11 mouse cellular contexts compared by ENCODE assay signal in the genomic region with DNA sequence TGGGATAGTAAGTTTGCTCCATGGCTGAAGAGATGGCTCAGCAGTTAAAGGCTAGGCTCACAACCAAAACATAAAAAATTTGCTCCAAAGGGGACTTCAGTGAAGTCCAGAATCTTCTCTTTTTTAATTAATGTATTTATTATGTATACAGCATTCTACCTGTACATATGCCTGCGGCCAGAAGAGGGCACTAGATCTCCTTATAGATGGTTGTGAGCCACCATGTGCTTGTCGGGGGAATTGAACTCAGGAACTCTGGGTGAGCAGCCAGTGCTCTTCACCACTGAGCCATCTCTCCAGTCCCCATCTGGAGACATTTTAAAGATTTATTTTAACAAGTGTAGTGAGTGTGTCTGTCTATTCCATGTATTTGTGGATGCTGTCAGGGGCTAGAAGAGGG. TPM values are rescaled to one million over a fixed set of nuclear protein-coding genes. Genes with fewer than 3 reads are reported as not detected.
DNase-seq lines count a peak whose midpoint lies in the region; ATAC-seq and TF ChIP-seq lines count a peak whose summit lies in the region.
"Had no signal": no experiment of that assay in that cellular context is flagged by ENCODE, and none has a peak within 500 bp of the region (broad histone marks: within the 10 kb centered on the region; RNA-seq: fewer than 3 reads in every experiment).

No protein-coding gene starts in this region.

- H3K9me3 ChIP-seq in forebrain, postnatal 0 days (ENCODE audit: low read length) = no peaks in the 10 kb centered on the region
- no peaks in the 10 kb centered on the region for H3K9me3 ChIP-seq in forebrain, embryonic 16.5 days (ENCODE audit: control insufficient read depth, low read length)
- no peaks in the 10 kb centered on the region for H3K9me3 ChIP-seq in midbrain, embryonic 14.5 days (ENCODE audit: control insufficient read depth, low read length)
- H3K9me3 ChIP-seq in midbrain, embryonic 10.5 days (replicated peaks) = no peaks in the 10 kb centered on the region
- H3K9me3 ChIP-seq in stomach, postnatal 0 days (ENCODE audit: control insufficient read depth, low read length) = no peaks in the 10 kb centered on the region
- H3K9me3 ChIP-seq: limb, embryonic 12.5 days had no signal

- no peaks in the 10 kb centered on the region for H3K27me3 ChIP-seq in forebrain, postnatal 0 days (ENCODE audit: insufficient read depth, low read length)
- H3K27me3 ChIP-seq in forebrain, embryonic 16.5 days (replicated peaks; ENCODE audit: control insufficient read depth, insufficient read depth, low read length) = no peaks in the 10 kb centered on the region
- H3K27me3 ChIP-seq in midbrain, embryonic 14.5 days (ENCODE audit: control insufficient read depth, insufficient read depth, low read length) = no peaks in the 10 kb centered on the region
- no peaks in the 10 kb centered on the region for H3K27me3 ChIP-seq in midbrain, embryonic 10.5 days (ENCODE audit: low read depth, poor library complexity, severe bottlenecking)
- no peaks in the 10 kb centered on the region for H3K27me3 ChIP-seq in stomach, postnatal 0 days (ENCODE audit: control insufficient read depth, insufficient read depth, low read length)
- H3K27me3 ChIP-seq: limb, embryonic 12.5 days had no signal

- no peak overlapping the region for H3K4me2 ChIP-seq in forebrain, postnatal 0 days (ENCODE audit: low read depth)
- H3K4me2 ChIP-seq in forebrain, embryonic 16.5 days (ENCODE audit: low read length) = no peak overlapping the region
- no peak overlapping the region for H3K4me2 ChIP-seq in midbrain, embryonic 14.5 days (ENCODE audit: low read length)
- no peak overlapping the region for H3K4me2 ChIP-seq in stomach, postnatal 0 days (replicated peaks; ENCODE audit: low read depth)
- H3K4me2 ChIP-seq: heart, embryonic 11.5 days; limb, embryonic 12.5 days had no signal

- TF ChIP-seq CTCF in forebrain, postnatal 0 days (IDR thresholded peaks at IDR 0.05; ENCODE audit: low read depth) = peak; percentile 55
- TF ChIP-seq CTCF in stomach, postnatal 0 days (IDR thresholded peaks at IDR 0.05; ENCODE audit: low read depth) = peak; percentile 65

- H3K4me1 ChIP-seq in forebrain, postnatal 0 days (ENCODE audit: insufficient read depth) = no peaks in the 10 kb centered on the region
- no peaks in the 10 kb centered on the region for H3K4me1 ChIP-seq in forebrain, embryonic 16.5 days (replicated peaks; ENCODE audit: control insufficient read depth, insufficient read depth, low read length)
- no peaks in the 10 kb centered on the region for H3K4me1 ChIP-seq in midbrain, embryonic 14.5 days (ENCODE audit: control insufficient read depth, insufficient read depth, low read length)
- H3K4me1 ChIP-seq in midbrain, embryonic 10.5 days = no peaks in the 10 kb centered on the region
- H3K4me1 ChIP-seq in stomach, postnatal 0 days (replicated peaks; ENCODE audit: control insufficient read depth, insufficient read depth) = no peaks in the 10 kb centered on the region
- H3K4me1 ChIP-seq: limb, embryonic 12.5 days had no signal

- peak; percentile 40; the same call in 1 of the 2 replicates for ATAC-seq in forebrain, postnatal 0 days
- ATAC-seq in forebrain, embryonic 16.5 days = no peak
- no peak for ATAC-seq in midbrain, embryonic 14.5 days (ENCODE audit: low FRiP score, low TSS enrichment)
- no peak for ATAC-seq in stomach, postnatal 0 days (ENCODE audit: low FRiP score, low TSS enrichment)

- no peak overlapping the region for H3K27ac ChIP-seq in forebrain, postnatal 0 days (ENCODE audit: low read depth, low read length)
- no peak overlapping the region for H3K27ac ChIP-seq in forebrain, embryonic 16.5 days (ENCODE audit: low read length)
- no peak overlapping the region for H3K27ac ChIP-seq in midbrain, embryonic 14.5 days (replicated peaks; ENCODE audit: low read depth, low read length)
- H3K27ac ChIP-seq in midbrain, embryonic 10.5 days (replicated peaks) = no peak overlapping the region
- H3K27ac ChIP-seq in stomach, postnatal 0 days (replicated peaks) = no peak overlapping the region
- H3K27ac ChIP-seq: limb, embryonic 12.5 days had no signal

- WGBS in forebrain, postnatal 0 days = 74% methylated on average over 2 of the region's 2 CpGs
- 79% methylated on average over 2 of the region's 2 CpGs for WGBS in forebrain, embryonic 16.5 days
- 66% methylated on average over 2 of the region's 2 CpGs for WGBS in midbrain, embryonic 14.5 days
- WGBS in midbrain, embryonic 10.5 days = 77% methylated on average over 2 of the region's 2 CpGs
- 67% methylated on average over 2 of the region's 2 CpGs for WGBS in stomach, postnatal 0 days

- H3K4me3 ChIP-seq in forebrain, postnatal 0 days (ENCODE audit: low read depth, low read length) = no peak overlapping the region
- no peak overlapping the region for H3K4me3 ChIP-seq in forebrain, embryonic 16.5 days (replicated peaks; ENCODE audit: low read length)
- H3K4me3 ChIP-seq in midbrain, embryonic 14.5 days (replicated peaks; ENCODE audit: low read depth, low read length) = no peak overlapping the region
- H3K4me3 ChIP-seq in midbrain, embryonic 10.5 days = no peak overlapping the region
- H3K4me3 ChIP-seq in stomach, postnatal 0 days (ENCODE audit: low read depth, low read length) = no peak overlapping the region
- H3K4me3 ChIP-seq: limb, embryonic 12.5 days had no signal

- H3K9ac ChIP-seq in forebrain, postnatal 0 days = no peak overlapping the region
- H3K9ac ChIP-seq in forebrain, embryonic 16.5 days (replicated peaks; ENCODE audit: low read depth, low read length) = no peak overlapping the region
- no peak overlapping the region for H3K9ac ChIP-seq in midbrain, embryonic 14.5 days (replicated peaks; ENCODE audit: low read length)
- H3K9ac ChIP-seq in stomach, postnatal 0 days (ENCODE audit: low read length) = no peak overlapping the region
- H3K9ac ChIP-seq: limb, embryonic 12.5 days had no signal

- H3K36me3 ChIP-seq in forebrain, postnatal 0 days (ENCODE audit: insufficient read depth) = peaks cover 46% of the 10 kb centered on the region
- H3K36me3 ChIP-seq in forebrain, embryonic 16.5 days (ENCODE audit: control insufficient read depth, insufficient read depth) = peaks cover 3% of the 10 kb centered on the region; the same call in 1 of the 2 replicates
- peaks cover 8% of the 10 kb centered on the region for H3K36me3 ChIP-seq in midbrain, embryonic 14.5 days (ENCODE audit: control insufficient read depth, insufficient read depth, low read length)
- peaks cover 50% of the 10 kb centered on the region for H3K36me3 ChIP-seq in midbrain, embryonic 10.5 days
- H3K36me3 ChIP-seq in stomach, postnatal 0 days (ENCODE audit: control insufficient read depth, insufficient read depth, low read length) = no peaks in the 10 kb centered on the region

- no peak for TF ChIP-seq EP300 in stomach, postnatal 0 days (optimal IDR thresholded peaks at IDR 0.05)

- DNase-seq in forebrain, postnatal 0 days = no peak
- DNase-seq in midbrain, embryonic 14.5 days = peak; percentile 34
- DNase-seq in midbrain, embryonic 10.5 days (ENCODE audit: low spot score) = no peak
- peak; percentile 67 for DNase-seq in ZHBTc4 (ENCODE audit: low read depth, low spot score)
- no peak for DNase-seq in stomach, postnatal 0 days (ENCODE audit: low spot score)
- no peak for DNase-seq in right cerebral cortex, adult 18-20 months
- DNase-seq in spleen, postnatal 36 days (ENCODE audit: low spot score in 2 of 2) = no peak
- DNase-seq: cerebellum, adult 11-12 months had no signal

RNA-seq across cellular contexts. Expression of a gene that starts 6.0 kb away (rescaled TPM):
- total RNA-seq in forebrain, postnatal 0 days (2014; rRNA removed) = 4.2 and 4.5 TPM in 2 replicates
- polyA plus RNA-seq in forebrain, postnatal 0 days (2015; fragmentation: Nextera tagmentation; extraction: Ambion mirVana) = 0.70 and 0.77 TPM in 2 replicates
- polyA plus RNA-seq in forebrain, embryonic 16.5 days (2015; fragmentation: Nextera tagmentation; extraction: Ambion mirVana) = 1.3 and 1.9 TPM in 2 replicates
- polyA plus RNA-seq in midbrain, embryonic 14.5 days (2014; fragmentation: Nextera tagmentation; extraction: Ambion mirVana) = 1.4 and 3.0 TPM in 2 replicates
- polyA plus RNA-seq in midbrain, embryonic 10.5 days (2016; fragmentation: Nextera tagmentation; extraction: Ambion mirVana) = 0.49 and 0.51 TPM in 2 replicates
- 0.05 and 0.10 TPM in 2 replicates for polyA plus RNA-seq in stomach, postnatal 0 days (2015; fragmentation: Nextera tagmentation; extraction: Ambion mirVana)

RNA-seq across cellular contexts. Expression of a gene that starts 18.5 kb away (rescaled TPM):
- total RNA-seq in forebrain, postnatal 0 days (2014; rRNA removed) = 17.5 and 17.8 TPM in 2 replicates
- polyA plus RNA-seq in forebrain, postnatal 0 days (2015; fragmentation: Nextera tagmentation; extraction: Ambion mirVana) = 5.6 and 7.2 TPM in 2 replicates
- 6.3 and 10.3 TPM in 2 replicates for polyA plus RNA-seq in forebrain, embryonic 16.5 days (2015; fragmentation: Nextera tagmentation; extraction: Ambion mirVana)
- 8.3 and 10.2 TPM in 2 replicates for polyA plus RNA-seq in midbrain, embryonic 14.5 days (2014; fragmentation: Nextera tagmentation; extraction: Ambion mirVana)
- 4.1 TPM in 2 replicates for polyA plus RNA-seq in midbrain, embryonic 10.5 days (2016; fragmentation: Nextera tagmentation; extraction: Ambion mirVana)
- polyA plus RNA-seq in stomach, postnatal 0 days (2015; fragmentation: Nextera tagmentation; extraction: Ambion mirVana) = 0.29 and 0.40 TPM in 2 replicates

RNA-seq across cellular contexts. Expression of a gene that starts 19.4 kb away (rescaled TPM):
- 1.4 and 2.1 TPM in 2 replicates for total RNA-seq in forebrain, postnatal 0 days (2014; rRNA removed)
- 0.15 and 0.30 TPM in 2 replicates for polyA plus RNA-seq in forebrain, postnatal 0 days (2015; fragmentation: Nextera tagmentation; extraction: Ambion mirVana)
- 0.43 and 1.2 TPM in 2 replicates for polyA plus RNA-seq in forebrain, embryonic 16.5 days (2015; fragmentation: Nextera tagmentation; extraction: Ambion mirVana)
- 0.59 and 0.84 TPM in 2 replicates for polyA plus RNA-seq in midbrain, embryonic 14.5 days (2014; fragmentation: Nextera tagmentation; extraction: Ambion mirVana)
- 1.9 and 2.2 TPM in 2 replicates for polyA plus RNA-seq in midbrain, embryonic 10.5 days (2016; fragmentation: Nextera tagmentation; extraction: Ambion mirVana)
- polyA plus RNA-seq in stomach, postnatal 0 days (2015; fragmentation: Nextera tagmentation; extraction: Ambion mirVana) = 0.63 and 0.93 TPM in 2 replicates

RNA-seq across cellular contexts. Expression of a gene that starts 41.0 kb away (rescaled TPM):
- 76.4 and 109 TPM in 2 replicates for total RNA-seq in forebrain, postnatal 0 days (2014; rRNA removed)
- 126 and 140 TPM in 2 replicates for polyA plus RNA-seq in forebrain, postnatal 0 days (2015; fragmentation: Nextera tagmentation; extraction: Ambion mirVana)
- 111 and 126 TPM in 2 replicates for polyA plus RNA-seq in forebrain, embryonic 16.5 days (2015; fragmentation: Nextera tagmentation; extraction: Ambion mirVana)
- polyA plus RNA-seq in midbrain, embryonic 14.5 days (2014; fragmentation: Nextera tagmentation; extraction: Ambion mirVana) = 122 and 149 TPM in 2 replicates
- polyA plus RNA-seq in midbrain, embryonic 10.5 days (2016; fragmentation: Nextera tagmentation; extraction: Ambion mirVana) = 105 and 106 TPM in 2 replicates
- polyA plus RNA-seq in stomach, postnatal 0 days (2015; fragmentation: Nextera tagmentation; extraction: Ambion mirVana) = 105 and 111 TPM in 2 replicates

RNA-seq across cellular contexts. Expression of a gene that starts 41.0 kb away (rescaled TPM):
- 1.6 and 3.0 TPM in 2 replicates for total RNA-seq in forebrain, postnatal 0 days (2014; rRNA removed)
- 1.8 and 2.1 TPM in 2 replicates for polyA plus RNA-seq in forebrain, postnatal 0 days (2015; fragmentation: Nextera tagmentation; extraction: Ambion mirVana)
- 0.36 and 0.99 TPM in 2 replicates for polyA plus RNA-seq in forebrain, embryonic 16.5 days (2015; fragmentation: Nextera tagmentation; extraction: Ambion mirVana)
- 0.72 and 0.86 TPM in 2 replicates for polyA plus RNA-seq in midbrain, embryonic 14.5 days (2014; fragmentation: Nextera tagmentation; extraction: Ambion mirVana)
- 1.2 and 1.7 TPM in 2 replicates for polyA plus RNA-seq in midbrain, embryonic 10.5 days (2016; fragmentation: Nextera tagmentation; extraction: Ambion mirVana)
- 2.7 and 2.8 TPM in 2 replicates for polyA plus RNA-seq in stomach, postnatal 0 days (2015; fragmentation: Nextera tagmentation; extraction: Ambion mirVana)

Comparison
In these comparisons a context has a peak if more than half of its experiments do, and no peak if none do; other contexts are left out.
1. DNase-seq: peak in midbrain, embryonic 14.5 days (single experiment) and ZHBTc4 (single experiment); none in forebrain, postnatal 0 days (single experiment), midbrain, embryonic 10.5 days (single experiment), stomach, postnatal 0 days (single experiment), right cerebral cortex, adult 18-20 months (single experiment) and spleen, postnatal 36 days (0 of 2).